Mouse (Mus musculus): ENCODE data around the gene P4ha1. TPM values are rescaled to one million over a fixed set of nuclear protein-coding genes. Genes with fewer than 3 reads are reported as not detected.

Gene P4ha1
- polyA plus RNA-seq, 1 experiment from 2014 or later: 24.9 TPM

DNA sequence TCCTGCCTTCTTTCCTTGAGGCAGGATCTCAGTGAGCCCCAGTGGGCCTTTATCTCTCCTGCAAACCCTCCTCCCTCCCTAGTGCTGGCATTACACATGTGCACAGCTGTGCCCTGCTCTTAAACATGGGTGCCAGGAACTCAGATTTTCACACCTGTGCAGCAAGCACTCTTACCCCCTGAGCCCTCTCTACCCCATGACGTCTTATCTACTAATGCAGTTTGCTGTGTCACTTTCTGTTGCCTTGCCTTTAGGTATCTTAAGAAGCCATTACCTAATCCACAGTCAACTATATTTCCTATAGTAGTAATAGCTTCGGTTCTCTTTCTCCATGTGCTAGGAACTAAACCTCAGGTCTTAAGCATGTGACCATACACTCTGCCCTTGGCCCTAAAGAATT is 40.1 kb downstream of the P4ha1 start:
- Histone ChIP-seq H3K4me1 (replicated peaks; ENCODE audit: control insufficient read depth, insufficient read depth, low read length) (no peaks in the 10 kb centered on the region), H3K4me3 (replicated peaks; ENCODE audit: low read length) (no peak overlapping the region), H3K36me3 (replicated peaks; ENCODE audit: control insufficient read depth, insufficient read depth) (peaks cover 65% of the 10 kb centered on the region), H3K9ac (no peak overlapping the region), H3K27ac (no peak overlapping the region), H3K27me3 (ENCODE audit: control insufficient read depth, insufficient read depth, low read length) (no peaks in the 10 kb centered on the region), H3K9me3 (ENCODE audit: control insufficient read depth, low read length) (no peaks in the 10 kb centered on the region), H3K4me2 (replicated peaks) (no peak overlapping the region)
- WGBS: 93% methylated on average over 2 of the region's 2 CpGs
- no peak for ATAC-seq (ENCODE audit: low FRiP score)
- no peak for DNase-seq (ENCODE audit: low spot score)

DNA sequence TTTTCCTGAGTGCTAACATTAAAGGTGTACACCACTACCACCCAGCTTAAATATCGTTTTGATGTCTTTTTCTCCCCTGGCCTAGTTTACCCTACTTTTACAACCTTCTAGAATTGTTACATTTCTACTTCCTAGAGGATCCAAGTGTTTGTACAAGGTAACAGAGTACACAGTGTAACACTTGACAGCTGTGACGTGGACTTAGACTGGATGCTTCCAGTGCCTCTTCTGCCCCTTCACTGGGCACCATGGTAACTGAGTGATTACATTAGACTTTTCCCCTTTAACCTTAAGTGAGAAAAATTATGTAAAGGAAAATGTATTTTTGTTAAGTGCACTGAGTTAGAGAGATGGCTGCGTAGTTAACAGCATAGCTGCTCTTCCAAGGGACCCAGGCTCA is 41.5 kb downstream of the P4ha1 start:
- no peak overlapping the region for H3K9ac ChIP-seq
- DNase-seq (ENCODE audit: low spot score): no peak
- H3K4me1 ChIP-seq (replicated peaks; ENCODE audit: control insufficient read depth, insufficient read depth, low read length): no peaks in the 10 kb centered on the region
- H3K4me2 ChIP-seq (replicated peaks): no peak overlapping the region
- no peak for ATAC-seq (ENCODE audit: low FRiP score)
- H3K4me3 ChIP-seq (replicated peaks; ENCODE audit: low read length): no peak overlapping the region
- WGBS: 95% methylated on average over 3 of the region's 3 CpGs
- H3K9me3 ChIP-seq (ENCODE audit: control insufficient read depth, low read length): no peaks in the 10 kb centered on the region
- no peak overlapping the region for H3K27ac ChIP-seq
- H3K36me3 ChIP-seq (replicated peaks; ENCODE audit: control insufficient read depth, insufficient read depth): peaks cover 76% of the 10 kb centered on the region
- H3K27me3 ChIP-seq (ENCODE audit: control insufficient read depth, insufficient read depth, low read length): no peaks in the 10 kb centered on the region

DNA sequence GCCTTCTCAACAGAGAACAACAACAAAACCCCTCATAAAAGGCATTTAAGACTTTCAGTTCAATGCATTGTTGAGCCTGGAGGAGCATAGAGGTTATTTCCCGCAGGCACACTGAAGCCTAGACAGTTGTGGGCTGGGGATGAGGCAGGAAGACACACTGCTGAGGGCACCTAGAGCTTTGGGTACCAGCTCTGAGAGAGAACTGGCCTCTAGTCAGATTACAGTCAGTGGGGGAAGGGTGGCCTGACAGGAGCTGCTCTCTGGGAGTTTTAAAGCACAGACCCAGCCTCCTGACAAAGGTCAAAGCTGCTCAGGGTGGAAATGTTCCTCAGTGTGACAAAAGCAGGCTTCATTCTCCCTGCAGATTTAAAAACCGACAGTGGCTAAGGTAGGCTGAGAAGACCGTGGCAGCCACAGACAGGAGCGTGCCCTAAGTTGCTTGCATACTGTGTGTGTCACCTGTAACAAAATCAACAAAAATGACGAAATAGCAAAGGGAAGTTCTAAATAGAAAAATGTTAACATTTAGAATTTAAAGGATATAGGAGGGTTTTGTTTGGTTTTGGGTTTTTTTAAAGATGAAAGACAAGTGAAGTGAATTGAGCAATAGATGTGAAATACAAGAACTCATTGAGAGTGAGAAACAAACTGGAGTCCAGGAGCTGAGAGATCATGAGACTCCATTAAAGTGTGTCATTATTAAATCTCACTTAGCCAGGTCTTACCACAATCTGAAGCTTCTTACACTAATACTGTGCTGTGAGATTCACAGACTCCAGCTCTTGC is 42.9 kb downstream of the P4ha1 start:
- Histone ChIP-seq H3K27me3 (ENCODE audit: control insufficient read depth, insufficient read depth, low read length) (no peaks in the 10 kb centered on the region), H3K9ac (no peak overlapping the region), H3K4me3 (replicated peaks; ENCODE audit: low read length) (no peak overlapping the region), H3K4me2 (replicated peaks) (no peak overlapping the region), H3K36me3 (replicated peaks; ENCODE audit: control insufficient read depth, insufficient read depth) (peaks cover 91% of the 10 kb centered on the region), H3K4me1 (replicated peaks; ENCODE audit: control insufficient read depth, insufficient read depth, low read length) (no peaks in the 10 kb centered on the region), H3K9me3 (ENCODE audit: control insufficient read depth, low read length) (no peaks in the 10 kb centered on the region), H3K27ac (no peak overlapping the region)
- WGBS: 85% methylated on average over 5 of the region's 5 CpGs
- no peak for ATAC-seq (ENCODE audit: low FRiP score)
- no peak for DNase-seq (ENCODE audit: low spot score)

DNA sequence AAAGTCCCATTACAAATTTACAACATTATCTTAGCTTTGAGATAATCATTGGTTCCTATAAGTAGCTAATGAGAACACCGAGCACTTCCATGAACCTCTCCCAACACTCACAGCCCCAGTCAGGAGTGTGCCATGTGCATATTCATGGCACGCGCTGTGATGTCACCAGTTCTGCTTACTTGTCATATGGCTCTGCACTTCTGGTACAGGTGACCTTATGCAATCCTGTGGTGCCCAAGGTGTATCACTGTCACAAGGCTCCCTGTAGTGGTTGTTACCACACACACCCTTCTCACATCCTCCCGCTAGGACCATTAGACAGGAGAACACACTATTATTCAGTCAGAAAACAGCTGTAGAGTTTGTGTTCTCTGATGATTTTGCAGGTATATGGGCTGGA is 43.6 kb downstream of the P4ha1 start:
- no peaks in the 10 kb centered on the region for H3K4me1 ChIP-seq (replicated peaks; ENCODE audit: control insufficient read depth, insufficient read depth, low read length)
- H3K27me3 ChIP-seq (ENCODE audit: control insufficient read depth, insufficient read depth, low read length): no peaks in the 10 kb centered on the region
- no peak overlapping the region for H3K27ac ChIP-seq
- over 99% methylated on average over 4 of the region's 4 CpGs for WGBS
- ATAC-seq (ENCODE audit: low FRiP score): no peak
- H3K36me3 ChIP-seq (replicated peaks; ENCODE audit: control insufficient read depth, insufficient read depth): peaks cover 95% of the 10 kb centered on the region
- H3K9ac ChIP-seq: no peak overlapping the region
- no peak overlapping the region for H3K4me2 ChIP-seq (replicated peaks)
- H3K9me3 ChIP-seq (ENCODE audit: control insufficient read depth, low read length): no peaks in the 10 kb centered on the region
- H3K4me3 ChIP-seq (replicated peaks; ENCODE audit: low read length): no peak overlapping the region
- DNase-seq (ENCODE audit: low spot score): no peak

DNA sequence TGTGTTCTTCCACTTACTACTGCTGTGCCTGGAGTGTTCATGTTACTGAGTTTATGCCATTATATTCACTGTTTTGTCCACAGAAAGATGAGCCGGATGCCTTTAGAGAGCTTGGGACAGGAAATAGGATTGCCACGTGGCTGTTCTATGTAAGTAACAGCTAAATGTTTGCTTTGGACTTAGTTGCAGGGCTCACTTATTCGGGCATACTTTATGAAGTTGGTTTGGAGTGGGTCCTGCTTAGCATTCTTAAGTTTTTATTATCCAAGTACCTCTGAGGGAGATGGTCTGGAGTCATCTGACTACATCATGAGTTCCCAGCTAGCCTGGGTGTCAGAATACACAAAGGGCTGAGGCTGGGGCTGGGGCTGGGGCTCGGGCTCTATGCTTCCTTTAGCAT is 44.1 kb downstream of the P4ha1 start:
- WGBS: 87% methylated on average over 4 of the region's 4 CpGs
- peaks cover 91% of the 10 kb centered on the region for H3K36me3 ChIP-seq (replicated peaks; ENCODE audit: control insufficient read depth, insufficient read depth)
- no peak for ATAC-seq (ENCODE audit: low FRiP score)

DNA sequence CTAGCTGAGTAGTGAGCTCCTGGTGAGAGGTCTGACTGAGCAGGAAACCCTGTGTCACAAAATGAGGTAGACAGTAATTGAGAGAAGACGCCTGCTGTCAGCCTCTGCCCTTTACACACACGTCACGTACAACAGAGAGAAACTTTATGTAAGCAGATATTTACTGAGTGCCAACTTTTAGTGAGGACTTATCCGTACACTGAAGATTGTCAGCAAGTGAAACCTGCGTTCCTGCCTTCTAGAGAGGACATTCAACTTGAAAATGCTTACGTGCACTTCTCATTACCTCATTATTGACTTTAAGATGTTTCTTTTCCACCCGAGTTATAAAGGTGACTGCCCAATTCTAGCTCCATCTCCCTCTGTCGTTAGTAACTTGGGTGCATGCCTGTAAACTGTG is 45.6 kb downstream of the P4ha1 start:
- no peaks in the 10 kb centered on the region for H3K27me3 ChIP-seq (ENCODE audit: control insufficient read depth, insufficient read depth, low read length)
- DNase-seq (ENCODE audit: low spot score): no peak
- no peak overlapping the region for H3K9ac ChIP-seq
- H3K9me3 ChIP-seq (ENCODE audit: control insufficient read depth, low read length): no peaks in the 10 kb centered on the region
- ATAC-seq (ENCODE audit: low FRiP score): no peak
- H3K27ac ChIP-seq: no peak overlapping the region
- no peaks in the 10 kb centered on the region for H3K4me1 ChIP-seq (replicated peaks; ENCODE audit: control insufficient read depth, insufficient read depth, low read length)
- H3K4me3 ChIP-seq (replicated peaks; ENCODE audit: low read length): no peak overlapping the region
- 94% methylated on average over 8 of the region's 8 CpGs for WGBS
- H3K4me2 ChIP-seq (replicated peaks): no peak overlapping the region
- H3K36me3 ChIP-seq (replicated peaks; ENCODE audit: control insufficient read depth, insufficient read depth): peaks cover 91% of the 10 kb centered on the region

More for the DNA sequence above, 44.1 kb downstream of the P4ha1 start:
- Histone ChIP-seq H3K27me3 (ENCODE audit: control insufficient read depth, insufficient read depth, low read length) (no peaks in the 10 kb centered on the region), H3K27ac (no peak overlapping the region), H3K9ac (no peak overlapping the region), H3K9me3 (ENCODE audit: control insufficient read depth, low read length) (no peaks in the 10 kb centered on the region), H3K4me3 (replicated peaks; ENCODE audit: low read length) (no peak overlapping the region), H3K4me1 (replicated peaks; ENCODE audit: control insufficient read depth, insufficient read depth, low read length) (no peaks in the 10 kb centered on the region), H3K4me2 (replicated peaks) (no peak overlapping the region)
- no peak for DNase-seq (ENCODE audit: low spot score)

DNA sequence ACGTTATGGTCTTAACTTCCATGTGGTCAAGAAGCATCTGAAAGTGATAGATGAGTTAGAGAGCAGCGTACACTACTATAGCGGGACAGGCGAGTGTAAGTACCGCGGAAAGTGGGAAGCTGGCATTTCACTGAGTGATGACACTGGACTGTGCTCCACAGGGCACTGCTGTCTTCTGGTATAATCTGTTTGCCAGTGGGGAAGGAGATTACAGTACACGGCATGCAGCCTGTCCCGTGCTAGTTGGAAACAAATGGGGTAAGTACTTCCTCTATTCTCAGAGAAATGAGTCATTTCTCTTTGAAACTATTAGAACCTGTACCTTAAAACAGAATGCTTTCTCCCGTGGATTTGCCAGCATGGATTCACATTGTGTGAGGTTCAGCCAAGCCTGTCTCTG is 46.3 kb downstream of the P4ha1 start:
- peaks cover 90% of the 10 kb centered on the region for H3K36me3 ChIP-seq (replicated peaks; ENCODE audit: control insufficient read depth, insufficient read depth)
- ATAC-seq (ENCODE audit: low FRiP score): no peak
- WGBS: 94% methylated on average over 9 of the region's 9 CpGs

DNA sequence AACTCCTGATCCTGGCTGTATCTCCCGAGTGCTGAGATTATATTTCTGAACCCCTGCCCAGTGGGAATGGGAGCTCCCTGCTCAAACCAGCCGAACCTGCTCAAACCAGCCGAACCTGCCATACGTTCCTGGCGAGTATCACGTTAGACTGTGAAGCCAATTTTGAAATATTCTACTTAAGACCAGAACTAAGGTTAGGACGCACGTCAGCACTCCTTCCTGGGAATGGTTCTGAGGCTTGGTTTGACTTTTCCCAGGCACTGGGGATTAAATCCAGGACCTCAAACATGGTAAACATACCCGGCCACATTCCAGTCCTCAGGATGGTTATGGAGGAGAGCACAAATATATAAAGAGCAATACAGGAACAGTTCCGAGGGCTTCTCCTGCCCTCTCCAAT is 54.8 kb downstream of the P4ha1 start:
- ATAC-seq (ENCODE audit: low FRiP score): no peak
- 95% methylated on average over 10 of the region's 10 CpGs for WGBS

More for the DNA sequence above, 46.3 kb downstream of the P4ha1 start:
- H3K27ac ChIP-seq: no peak overlapping the region
- no peak for DNase-seq (ENCODE audit: low spot score)
- no peaks in the 10 kb centered on the region for H3K27me3 ChIP-seq (ENCODE audit: control insufficient read depth, insufficient read depth, low read length)
- H3K4me2 ChIP-seq (replicated peaks): no peak overlapping the region
- H3K4me1 ChIP-seq (replicated peaks; ENCODE audit: control insufficient read depth, insufficient read depth, low read length): no peaks in the 10 kb centered on the region
- H3K9ac ChIP-seq: no peak overlapping the region
- no peaks in the 10 kb centered on the region for H3K9me3 ChIP-seq (ENCODE audit: control insufficient read depth, low read length)
- no peak overlapping the region for H3K4me3 ChIP-seq (replicated peaks; ENCODE audit: low read length)

DNA sequence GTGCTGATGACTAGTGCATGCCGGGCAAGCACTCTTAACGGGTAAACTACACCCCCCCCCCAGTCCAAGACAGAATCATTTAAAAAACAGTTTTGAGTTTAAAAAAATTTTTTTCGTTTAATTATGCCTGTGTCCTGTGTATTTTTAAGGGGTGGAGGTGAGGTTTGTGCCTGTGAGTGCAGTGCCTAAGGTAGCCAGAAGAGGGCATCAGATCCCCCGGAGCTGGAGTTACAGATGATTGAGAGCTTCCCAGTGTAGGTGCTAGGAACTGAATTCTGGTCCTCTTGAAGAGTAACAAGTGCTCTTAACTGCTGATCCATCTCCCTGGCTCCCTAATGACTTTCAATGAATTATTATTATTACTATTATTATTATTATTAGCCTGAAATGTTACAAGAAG is 55.6 kb downstream of the P4ha1 start:
- no peak for ATAC-seq (ENCODE audit: low FRiP score)
- H3K9ac ChIP-seq: no peak overlapping the region
- no peaks in the 10 kb centered on the region for H3K4me1 ChIP-seq (replicated peaks; ENCODE audit: control insufficient read depth, insufficient read depth, low read length)
- H3K4me3 ChIP-seq (replicated peaks; ENCODE audit: low read length): no peak overlapping the region
- no peaks in the 10 kb centered on the region for H3K27me3 ChIP-seq (ENCODE audit: control insufficient read depth, insufficient read depth, low read length)
- H3K36me3 ChIP-seq (replicated peaks; ENCODE audit: control insufficient read depth, insufficient read depth): peaks cover 8% of the 10 kb centered on the region; the same call in 1 of the 2 replicates
- no peak overlapping the region for H3K27ac ChIP-seq
- DNase-seq (ENCODE audit: low spot score): no peak
- no peaks in the 10 kb centered on the region for H3K9me3 ChIP-seq (ENCODE audit: control insufficient read depth, low read length)
- H3K4me2 ChIP-seq (replicated peaks): no peak overlapping the region
- 89% methylated on average over 4 of the region's 4 CpGs for WGBS

More for the DNA sequence above, 54.8 kb downstream of the P4ha1 start:
- no peaks in the 10 kb centered on the region for H3K27me3 ChIP-seq (ENCODE audit: control insufficient read depth, insufficient read depth, low read length)
- no peaks in the 10 kb centered on the region for H3K9me3 ChIP-seq (ENCODE audit: control insufficient read depth, low read length)
- DNase-seq (ENCODE audit: low spot score): no peak
- peaks cover 17% of the 10 kb centered on the region for H3K36me3 ChIP-seq (replicated peaks; ENCODE audit: control insufficient read depth, insufficient read depth)
- H3K4me2 ChIP-seq (replicated peaks): no peak overlapping the region
- H3K9ac ChIP-seq: no peak overlapping the region
- no peak overlapping the region for H3K27ac ChIP-seq
- no peaks in the 10 kb centered on the region for H3K4me1 ChIP-seq (replicated peaks; ENCODE audit: control insufficient read depth, insufficient read depth, low read length)
- H3K4me3 ChIP-seq (replicated peaks; ENCODE audit: low read length): no peak overlapping the region

DNA sequence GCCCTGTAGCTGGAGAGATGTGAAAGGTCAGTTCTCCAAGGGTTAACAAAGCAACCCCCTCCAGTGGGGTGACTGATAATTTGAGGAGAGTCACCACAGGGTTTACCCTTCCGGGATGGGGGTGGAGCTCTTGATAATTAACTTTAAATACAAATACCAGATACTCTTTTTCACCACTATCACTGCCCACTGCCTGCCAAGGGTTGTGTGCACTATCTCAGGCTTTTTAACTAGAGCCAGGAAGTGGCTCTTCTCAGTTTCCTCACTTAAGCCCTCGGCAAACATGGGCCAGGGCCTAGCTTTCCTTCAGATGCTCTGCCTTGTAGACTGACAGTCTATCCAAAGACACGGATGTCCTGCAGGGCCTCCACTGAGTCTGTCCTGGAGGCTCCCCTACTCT is 56.8 kb downstream of the P4ha1 start:
- DNase-seq (ENCODE audit: low spot score) (no peak), ATAC-seq (ENCODE audit: low FRiP score) (no peak)
- H3K36me3 ChIP-seq (replicated peaks; ENCODE audit: control insufficient read depth, insufficient read depth): no peaks in the 10 kb centered on the region
- no peak overlapping the region for H3K4me2 ChIP-seq (replicated peaks)
- H3K9me3 ChIP-seq (ENCODE audit: control insufficient read depth, low read length): no peaks in the 10 kb centered on the region
- H3K9ac ChIP-seq: no peak overlapping the region
- WGBS: 60% methylated on average over 3 of the region's 3 CpGs
- H3K4me3 ChIP-seq (replicated peaks; ENCODE audit: low read length): no peak overlapping the region
- no peak overlapping the region for H3K27ac ChIP-seq
- H3K4me1 ChIP-seq (replicated peaks; ENCODE audit: control insufficient read depth, insufficient read depth, low read length): no peaks in the 10 kb centered on the region
- H3K27me3 ChIP-seq (ENCODE audit: control insufficient read depth, insufficient read depth, low read length): no peaks in the 10 kb centered on the region
